Mouse (Mus musculus) activated CD4-positive, CD25-positive, alpha-beta regulatory T cell, adult 9 weeks (primary cell): ENCODE results near the gene Zswim9. TPM values are rescaled to one million over a fixed set of nuclear protein-coding genes. Genes with fewer than 3 reads are reported as not detected.

ENCODE experiments used
- polyA plus RNA-seq: library from polyadenylated mRNA; unstranded; fragments of 100-300 nt; shearing (Covaris generic); gene quantifications from one replicate; pipeline ENCODE4 v1.2.1, GENCODE M21; 2017

The Zswim9 gene
- 5.3 TPM for polyA plus RNA-seq

GRCm38 (mm10) chr7:13278308-13278891 lies at the start of gene Zswim9:
TSS of gene Zswim9 (minus strand) at chr7:13278721.

GRCm38 (mm10) chr7:13324316-13324715 lies 45.8 kb upstream of the Zswim9 start, which contains the start of gene Pla2g4c:
TSS of gene Pla2g4c (plus strand) at chr7:13324655.

GRCm38 (mm10) chr7:13277081-13277480 lies 1.4 kb downstream of the Zswim9 start, which contains the start of gene Lig1:
TSS of gene Lig1 (plus strand) at chr7:13277283.

DNA sequence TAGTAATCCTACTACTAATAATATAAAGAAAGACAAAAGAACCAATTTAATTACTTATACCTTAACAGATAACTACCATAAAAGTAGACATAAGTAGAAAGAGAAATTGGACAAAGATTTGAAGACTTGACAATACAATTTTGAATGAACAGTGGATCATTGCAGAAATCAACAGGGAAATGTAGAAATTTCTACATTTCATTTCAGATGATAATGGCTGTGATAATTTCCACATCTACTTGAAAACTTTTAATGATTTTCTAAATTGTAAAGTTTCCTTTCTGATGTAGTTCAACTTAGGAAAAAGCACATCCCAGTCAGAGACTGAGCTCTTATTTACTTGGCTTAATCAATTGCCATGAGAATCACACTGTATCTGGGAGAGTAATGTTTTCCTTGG lies 65.8 kb downstream of the Zswim9 start, which contains the start of gene Vmn1r89:
Gene Vmn1r89, plus strand, starts transcription at position 301 of the 400 bp plus-strand sequence.

Other genes starting within 250 kb of the Zswim9 start
- 276 TPM for gene Chmp2a, start 243.9 kb downstream of the Zswim9 start, polyA plus RNA-seq
- 10.8 TPM for gene Ube2m, start 240.4 kb downstream of the Zswim9 start, polyA plus RNA-seq
- gene Mzf1, start 224.0 kb downstream of the Zswim9 start, polyA plus RNA-seq, result 0.79 TPM
- gene Vmn1r85, start 183.5 kb downstream of the Zswim9 start, polyA plus RNA-seq, result not detected
- not detected for gene Vmn1r86, start 158.8 kb downstream of the Zswim9 start, polyA plus RNA-seq
- not detected for gene Vmn1r87, start 138.6 kb downstream of the Zswim9 start, polyA plus RNA-seq
- not detected for gene Vmn1r88, start 119.2 kb downstream of the Zswim9 start, polyA plus RNA-seq
- gene Vmn1r89, start 65.7 kb downstream of the Zswim9 start, polyA plus RNA-seq, result not detected
- gene Lig1, start 1.4 kb downstream of the Zswim9 start, polyA plus RNA-seq, result 30.0 TPM
- gene Pla2g4c, start 45.9 kb upstream of the Zswim9 start, polyA plus RNA-seq, result 0.11 TPM
- not detected for gene Cabp5, start 119.4 kb upstream of the Zswim9 start, polyA plus RNA-seq
- not detected for gene Bsph1, start 172.1 kb upstream of the Zswim9 start, polyA plus RNA-seq